Mouse (Mus musculus): ENCODE results near the gene Prss57. TPM values are rescaled to one million over a fixed set of nuclear protein-coding genes. Genes with fewer than 3 reads are reported as not detected.

The Prss57 gene
- not detected in 2 replicates for polyA plus RNA-seq (2016; fragmentation: Nextera tagmentation; extraction: Ambion mirVana)

DNA sequence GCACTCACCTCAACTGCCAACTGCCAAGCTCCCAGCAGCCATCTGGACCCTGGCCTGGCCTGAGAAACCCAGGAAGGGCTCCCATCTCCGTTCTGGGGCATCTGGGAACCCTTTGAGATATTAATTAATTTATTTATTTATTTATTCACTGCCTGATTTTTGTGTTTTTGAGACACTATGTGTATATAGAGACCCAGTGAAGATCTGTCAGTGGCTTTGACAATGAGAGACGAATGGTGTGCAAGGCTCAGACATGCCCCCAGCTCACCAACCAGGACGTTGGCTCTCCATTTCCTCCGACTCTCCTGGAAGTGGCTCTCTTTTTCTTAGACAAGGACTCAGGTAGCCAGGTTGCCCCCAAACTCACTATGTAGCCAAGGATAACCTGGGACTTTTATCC lies at the start of gene Prss57:
Gene Prss57 (minus strand): TSS at position 101 of the 400 bp plus-strand sequence.
- Histone ChIP-seq H3K27ac (no peak within 1 kb of the TSS), H3K4me2 (no peak within 1 kb of the TSS), H3K4me1 (replicated peaks) (peaks cover 15% of the 10 kb centered on the region), H3K4me3 (replicated peaks) (no peak within 1 kb of the TSS), H3K9me3 (0 out of 2 replicates have a peak, but pooled peaks cover 3% of the 10 kb centered on the region), H3K36me3 (peaks cover 3% of the 10 kb centered on the region; the same call in 1 of the 2 replicates), H3K9ac (replicated peaks) (no peak within 1 kb of the TSS), H3K27me3 (peaks cover 6% of the 10 kb centered on the region; the same call in 1 of the 2 replicates)
- ATAC-seq (ENCODE audit: insufficient number of reproducible peaks, insufficient read depth, low FRiP score, low TSS enrichment, low read depth): no peak
- WGBS: 85% methylated on average over 4 of the region's 4 CpGs

DNA sequence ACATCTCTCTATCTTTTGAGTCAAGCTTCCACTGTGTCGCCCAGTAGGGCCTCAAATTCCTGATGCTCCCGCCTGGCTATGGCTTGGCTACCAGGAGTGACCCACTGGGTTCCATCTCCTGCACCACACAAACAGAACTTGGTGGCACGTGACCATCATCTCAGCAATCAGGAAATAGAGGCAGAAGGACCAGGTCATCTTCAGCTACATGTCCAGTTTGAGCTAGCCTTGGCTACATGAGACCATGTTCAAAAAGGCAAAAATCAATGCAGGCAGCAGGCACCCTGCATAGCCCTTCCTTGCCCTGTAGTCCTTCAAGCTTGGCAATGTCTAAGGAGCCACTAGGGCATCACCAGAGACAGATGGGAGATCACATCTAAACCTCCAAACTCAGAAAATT lies 49.3 kb upstream of the Prss57 start:
- H3K9me3 ChIP-seq: 0 out of 2 replicates have a peak, but pooled peaks cover 5% of the 10 kb centered on the region
- no peak for ATAC-seq (ENCODE audit: insufficient number of reproducible peaks, insufficient read depth, low FRiP score, low TSS enrichment, low read depth)
- H3K27ac ChIP-seq: peak overlapping the region; percentile 95
- no peaks in the 10 kb centered on the region for H3K36me3 ChIP-seq
- no peaks in the 10 kb centered on the region for H3K27me3 ChIP-seq
- H3K9ac ChIP-seq (replicated peaks): no peak overlapping the region
- H3K4me2 ChIP-seq: peak overlapping the region; percentile 63
- H3K4me1 ChIP-seq (replicated peaks): peaks cover 23% of the 10 kb centered on the region
- WGBS: 83% methylated on average over 3 of the region's 3 CpGs
- H3K4me3 ChIP-seq (replicated peaks): peak overlapping the region; percentile 38; the same call in 1 of the 2 replicates

DNA sequence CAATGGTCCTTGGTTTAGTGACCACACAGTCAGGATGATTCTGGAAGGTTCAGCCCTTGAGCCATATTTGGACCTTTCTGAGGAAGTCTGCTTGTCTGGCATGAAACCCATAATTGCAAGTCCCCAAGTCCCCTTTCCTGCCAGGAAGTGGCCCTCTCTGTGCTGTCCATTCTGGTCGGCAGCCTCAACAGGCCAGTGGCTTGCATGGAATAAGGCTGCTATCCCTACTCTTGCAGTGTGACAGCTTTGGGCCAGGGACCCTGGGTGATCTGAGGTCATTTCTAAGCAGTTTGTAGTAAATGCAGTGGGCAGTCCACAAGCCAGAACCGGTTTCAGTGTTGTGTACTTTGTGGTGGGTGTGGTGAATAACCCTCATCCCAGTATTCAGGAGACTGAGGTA lies 47.4 kb upstream of the Prss57 start:
- H3K27ac ChIP-seq: no peak overlapping the region
- no peak overlapping the region for H3K4me3 ChIP-seq (replicated peaks)
- 0 out of 2 replicates have a peak, but pooled peaks cover 5% of the 10 kb centered on the region for H3K9me3 ChIP-seq
- no peak overlapping the region for H3K9ac ChIP-seq (replicated peaks)
- H3K4me2 ChIP-seq: no peak overlapping the region
- H3K4me1 ChIP-seq (replicated peaks): peaks cover 12% of the 10 kb centered on the region
- no peak for ATAC-seq (ENCODE audit: insufficient number of reproducible peaks, insufficient read depth, low FRiP score, low TSS enrichment, low read depth)
- WGBS: 60% methylated on average over 2 of the region's 2 CpGs
- no peaks in the 10 kb centered on the region for H3K27me3 ChIP-seq
- H3K36me3 ChIP-seq: no peaks in the 10 kb centered on the region

DNA sequence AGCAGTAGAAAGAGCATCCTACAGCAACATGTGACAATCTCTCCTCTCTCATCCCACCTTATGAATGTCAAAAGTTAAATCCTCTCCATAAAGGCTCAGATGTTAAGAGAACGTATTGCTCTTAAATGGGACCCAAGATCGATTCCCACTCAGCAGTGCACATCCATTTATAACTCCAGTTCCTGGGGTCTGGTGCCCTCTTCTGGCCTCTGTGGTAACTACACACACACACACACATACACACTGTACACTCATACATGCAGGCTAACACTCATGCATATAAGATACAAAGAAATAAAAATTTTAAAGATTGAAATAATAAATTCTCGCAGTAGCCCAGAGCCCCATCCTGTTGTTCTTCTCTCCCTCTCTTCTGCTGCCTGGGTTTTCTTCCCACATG lies 46.2 kb upstream of the Prss57 start:
- ATAC-seq (ENCODE audit: insufficient number of reproducible peaks, insufficient read depth, low FRiP score, low TSS enrichment, low read depth): no peak
- peaks cover 12% of the 10 kb centered on the region for H3K4me1 ChIP-seq (replicated peaks)
- no peaks in the 10 kb centered on the region for H3K36me3 ChIP-seq
- no peak overlapping the region for H3K9ac ChIP-seq (replicated peaks)
- H3K9me3 ChIP-seq: 0 out of 2 replicates have a peak, but pooled peaks cover 5% of the 10 kb centered on the region
- whole genome bisulfite sequencing: 98% methylated on average over 3 of the region's 3 CpGs
- H3K4me3 ChIP-seq (replicated peaks): no peak overlapping the region
- no peak overlapping the region for H3K27ac ChIP-seq
- H3K4me2 ChIP-seq: no peak overlapping the region
- H3K27me3 ChIP-seq: no peaks in the 10 kb centered on the region

DNA sequence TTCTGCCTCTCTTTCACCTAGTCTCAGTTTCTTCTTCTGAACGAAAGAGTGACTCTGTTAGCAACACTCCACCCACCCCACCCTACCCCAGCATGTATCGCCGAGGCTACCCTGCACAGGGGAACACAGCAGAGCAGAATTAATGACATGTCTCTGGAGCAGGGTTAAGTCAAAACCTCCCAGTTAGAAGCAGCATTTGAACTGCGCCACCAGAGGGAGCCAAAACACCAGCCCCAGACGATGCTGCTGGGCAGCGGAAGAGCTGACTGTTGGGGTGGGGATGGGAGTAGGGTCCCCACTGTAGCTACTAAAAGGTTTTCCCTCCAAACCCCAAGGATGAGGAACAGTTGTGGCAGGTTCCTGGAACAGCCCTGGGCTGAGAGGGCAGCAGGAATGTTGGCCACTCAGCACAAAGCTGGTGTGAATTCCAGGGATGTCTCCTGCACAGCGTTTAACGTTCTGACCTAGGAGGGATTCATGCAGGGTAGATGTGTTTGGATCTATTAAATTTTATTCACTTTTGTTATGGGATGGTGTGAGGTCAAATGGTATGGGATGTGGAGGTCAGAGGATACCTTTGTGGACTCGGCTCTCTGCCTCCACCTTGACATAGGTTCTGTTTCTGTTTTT lies 44.1 kb upstream of the Prss57 start:
- WGBS: 24% methylated on average over 9 of the region's 9 CpGs
- ATAC-seq (ENCODE audit: insufficient number of reproducible peaks, insufficient read depth, low FRiP score, low TSS enrichment, low read depth): peak; percentile 49; the same call in 1 of the 2 replicates
- H3K9ac ChIP-seq (replicated peaks): 0 out of 2 replicates have a peak overlapping the region, but pooled peaks have one; percentile 27
- H3K27me3 ChIP-seq: no peaks in the 10 kb centered on the region
- no peak overlapping the region for H3K4me2 ChIP-seq
- 0 out of 2 replicates have a peak, but pooled peaks cover 5% of the 10 kb centered on the region for H3K4me1 ChIP-seq (replicated peaks)
- 0 out of 2 replicates have a peak, but pooled peaks cover 5% of the 10 kb centered on the region for H3K9me3 ChIP-seq
- no peak overlapping the region for H3K4me3 ChIP-seq (replicated peaks)
- no peak overlapping the region for H3K27ac ChIP-seq
- no peaks in the 10 kb centered on the region for H3K36me3 ChIP-seq

DNA sequence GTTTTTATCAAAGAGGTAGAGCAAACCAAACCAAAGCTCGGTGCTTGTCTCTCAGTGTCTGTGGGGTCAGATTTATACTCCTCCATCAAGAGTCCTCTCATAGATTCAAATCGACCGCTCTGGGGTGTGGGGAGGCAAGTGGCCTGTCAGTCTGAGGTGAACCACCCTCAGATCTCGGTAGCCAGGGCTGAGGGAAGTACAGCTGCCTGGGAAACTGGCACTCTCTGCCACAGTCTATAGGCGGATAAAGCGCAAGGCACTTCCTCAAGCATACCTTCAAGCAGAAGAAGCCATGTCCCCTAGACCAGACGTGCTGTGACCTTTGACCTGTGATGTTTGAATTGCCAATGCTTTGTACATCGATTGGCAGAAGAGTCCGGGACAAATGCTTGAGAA lies 42.0 kb upstream of the Prss57 start:
- 74% methylated on average over 9 of the region's 9 CpGs for WGBS
- Histone ChIP-seq H3K9me3 (0 out of 2 replicates have a peak, but pooled peaks cover 5% of the 10 kb centered on the region), H3K27me3 (no peaks in the 10 kb centered on the region), H3K4me1 (replicated peaks) (0 out of 2 replicates have a peak, but pooled peaks cover 5% of the 10 kb centered on the region), H3K4me2 (no peak overlapping the region), H3K36me3 (no peaks in the 10 kb centered on the region), H3K27ac (no peak overlapping the region), H3K9ac (replicated peaks) (no peak overlapping the region), H3K4me3 (replicated peaks) (no peak overlapping the region)
- no peak for ATAC-seq (ENCODE audit: insufficient number of reproducible peaks, insufficient read depth, low FRiP score, low TSS enrichment, low read depth)

DNA sequence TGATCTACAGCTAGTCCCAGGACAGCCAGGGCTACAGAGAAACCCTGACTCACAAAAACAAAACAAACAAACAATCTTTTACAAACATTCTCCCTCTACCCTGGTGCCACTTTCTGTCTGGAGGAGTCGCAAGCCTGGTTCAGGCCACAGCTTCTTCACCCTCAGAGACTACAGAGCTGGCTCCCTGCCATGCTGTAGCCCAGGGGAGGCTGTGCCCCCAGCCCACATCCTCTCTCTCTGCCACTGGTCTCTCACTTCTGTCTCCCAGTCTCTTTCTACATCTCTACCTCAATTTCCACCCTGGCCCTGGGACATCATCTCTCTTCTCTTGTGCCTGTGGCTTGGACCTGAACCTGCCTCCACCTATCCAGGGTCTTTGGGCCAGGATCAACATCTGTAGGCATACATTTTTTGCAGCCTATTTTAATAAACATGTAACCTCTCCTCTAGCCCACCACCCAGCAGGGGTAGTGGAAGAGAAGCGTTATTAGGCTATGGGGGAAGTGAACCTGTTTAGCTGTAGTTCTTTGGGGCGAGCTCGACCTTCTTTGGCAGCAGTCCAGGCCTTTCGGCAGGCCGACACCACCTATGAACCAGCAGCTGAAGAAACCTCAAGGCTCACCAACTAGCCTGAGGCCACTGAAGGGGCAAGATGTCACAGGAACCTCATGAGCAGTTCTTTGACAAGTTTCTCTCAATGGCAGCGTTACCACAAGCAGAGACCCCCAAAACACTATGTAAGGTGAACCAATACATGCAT lies 41.4 kb upstream of the Prss57 start:
- no peak overlapping the region for H3K4me2 ChIP-seq
- no peak for ATAC-seq (ENCODE audit: insufficient number of reproducible peaks, insufficient read depth, low FRiP score, low TSS enrichment, low read depth)
- no peak overlapping the region for H3K9ac ChIP-seq (replicated peaks)
- H3K27me3 ChIP-seq: no peaks in the 10 kb centered on the region
- no peak overlapping the region for H3K4me3 ChIP-seq (replicated peaks)
- no peak overlapping the region for H3K27ac ChIP-seq
- 0 out of 2 replicates have a peak, but pooled peaks cover 5% of the 10 kb centered on the region for H3K9me3 ChIP-seq
- 75% methylated on average over 7 of the region's 7 CpGs for WGBS
- H3K4me1 ChIP-seq (replicated peaks): 0 out of 2 replicates have a peak, but pooled peaks cover 5% of the 10 kb centered on the region
- no peaks in the 10 kb centered on the region for H3K36me3 ChIP-seq

DNA sequence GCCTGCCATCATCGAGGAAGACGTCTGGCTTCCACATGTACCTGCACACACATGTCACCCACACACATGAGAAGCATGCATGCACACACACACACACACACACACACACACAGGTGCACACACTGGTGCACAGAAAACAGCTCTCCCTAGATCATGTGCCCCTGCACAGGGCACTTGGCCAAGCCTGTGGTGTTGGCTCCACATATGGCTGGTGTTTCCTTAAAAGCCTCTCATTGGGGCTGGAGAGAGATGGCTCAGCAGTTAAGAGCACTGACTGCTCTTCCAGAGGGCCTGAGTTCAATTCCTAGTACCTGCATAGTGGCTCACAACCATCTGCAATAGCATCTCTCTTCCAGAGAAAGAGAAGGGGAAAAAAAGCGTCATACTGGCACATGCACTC lies 40.8 kb upstream of the Prss57 start:
- Histone ChIP-seq H3K36me3 (no peaks in the 10 kb centered on the region), H3K27ac (no peak overlapping the region), H3K9ac (replicated peaks) (no peak overlapping the region), H3K27me3 (no peaks in the 10 kb centered on the region), H3K4me2 (no peak overlapping the region), H3K9me3 (no peaks in the 10 kb centered on the region), H3K4me3 (replicated peaks) (no peak overlapping the region), H3K4me1 (replicated peaks) (0 out of 2 replicates have a peak, but pooled peaks cover 5% of the 10 kb centered on the region)
- 86% methylated on average over 3 of the region's 3 CpGs for WGBS
- no peak for ATAC-seq (ENCODE audit: insufficient number of reproducible peaks, insufficient read depth, low FRiP score, low TSS enrichment, low read depth)

DNA sequence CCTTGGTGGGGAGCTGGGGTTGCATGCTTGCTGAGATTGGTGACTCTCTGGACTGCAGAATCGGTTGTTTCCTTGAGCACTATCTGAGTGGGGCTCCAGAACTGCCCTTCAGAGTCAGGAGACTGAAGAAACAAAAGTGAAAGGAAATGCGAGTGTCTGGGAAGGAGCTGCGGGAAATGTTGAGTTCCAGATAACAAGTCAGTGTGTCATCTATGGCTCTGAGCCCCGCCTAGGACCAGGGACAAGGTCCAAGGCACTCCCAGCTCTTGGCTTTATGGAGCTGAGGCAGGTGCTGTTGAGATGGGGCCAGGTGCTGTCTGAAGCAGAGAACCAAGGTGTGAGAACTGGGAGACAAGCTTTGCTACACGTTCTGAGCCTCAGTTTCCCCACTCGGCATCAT lies 33.7 kb upstream of the Prss57 start:
- 76% methylated on average over 6 of the region's 6 CpGs for WGBS
- no peak for ATAC-seq (ENCODE audit: insufficient number of reproducible peaks, insufficient read depth, low FRiP score, low TSS enrichment, low read depth)
- H3K27me3 ChIP-seq: no peaks in the 10 kb centered on the region
- H3K4me3 ChIP-seq (replicated peaks): no peak overlapping the region
- H3K9ac ChIP-seq (replicated peaks): no peak overlapping the region
- H3K4me1 ChIP-seq (replicated peaks): peaks cover 21% of the 10 kb centered on the region
- peaks cover 14% of the 10 kb centered on the region for H3K36me3 ChIP-seq
- H3K27ac ChIP-seq: no peak overlapping the region
- no peaks in the 10 kb centered on the region for H3K9me3 ChIP-seq
- H3K4me2 ChIP-seq: no peak overlapping the region

DNA sequence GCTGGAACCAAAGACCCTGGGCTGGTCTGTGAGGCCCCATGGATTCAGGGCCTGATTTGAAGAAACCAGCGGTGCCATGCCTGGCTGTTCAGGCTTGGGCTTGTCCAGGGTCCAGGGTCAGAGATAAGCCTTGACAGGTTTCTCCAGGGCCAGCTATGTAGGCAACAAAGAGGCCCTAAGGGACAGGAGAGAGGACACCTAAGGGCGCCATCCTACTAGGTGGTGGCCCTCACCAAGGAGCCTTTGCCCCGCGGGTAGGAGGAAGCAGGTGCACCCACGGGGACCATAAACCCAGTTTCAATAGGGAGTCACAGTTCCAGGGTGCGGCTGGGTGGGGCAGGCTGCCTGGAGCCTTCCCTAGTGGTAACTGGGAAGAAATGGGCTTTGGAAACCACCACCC lies 32.2 kb upstream of the Prss57 start:
- no peak for ATAC-seq (ENCODE audit: insufficient number of reproducible peaks, insufficient read depth, low FRiP score, low TSS enrichment, low read depth)
- no peaks in the 10 kb centered on the region for H3K9me3 ChIP-seq
- no peak overlapping the region for H3K27ac ChIP-seq
- WGBS: 65% methylated on average over 6 of the region's 6 CpGs
- H3K4me1 ChIP-seq (replicated peaks): peaks cover 21% of the 10 kb centered on the region
- no peaks in the 10 kb centered on the region for H3K27me3 ChIP-seq
- no peak overlapping the region for H3K4me3 ChIP-seq (replicated peaks)
- H3K9ac ChIP-seq (replicated peaks): no peak overlapping the region
- peaks cover 28% of the 10 kb centered on the region for H3K36me3 ChIP-seq
- peak overlapping the region; percentile 33; the same call in 1 of the 2 replicates for H3K4me2 ChIP-seq

DNA sequence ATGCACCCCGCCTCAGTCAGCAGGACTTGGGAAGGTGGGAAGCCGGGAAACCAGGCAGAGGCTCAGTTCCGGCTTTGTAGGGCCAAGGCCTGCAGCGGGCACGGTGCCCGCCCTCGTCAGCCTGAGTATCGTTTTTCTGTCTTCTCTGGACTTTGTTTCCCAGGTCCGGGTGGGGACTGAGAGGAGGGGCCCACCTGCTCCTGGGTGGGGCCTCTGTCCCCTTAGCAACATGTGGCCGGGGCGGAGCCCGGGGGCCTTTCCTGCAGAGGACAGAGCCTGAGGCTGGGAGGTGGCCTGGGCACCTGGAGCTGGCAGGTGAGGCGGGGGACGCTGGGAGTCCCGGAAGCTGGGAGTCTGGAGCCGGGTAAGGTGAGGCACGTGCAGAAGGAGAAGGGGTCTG lies 31.6 kb upstream of the Prss57 start:
- peak overlapping the region; percentile 41; the same call in 1 of the 2 replicates for H3K27ac ChIP-seq

More for the DNA sequence above, 31.6 kb upstream of the Prss57 start:
- H3K9ac ChIP-seq (replicated peaks): peak overlapping the region; percentile 37
- ATAC-seq (ENCODE audit: insufficient number of reproducible peaks, insufficient read depth, low FRiP score, low TSS enrichment, low read depth): no peak
- no peaks in the 10 kb centered on the region for H3K27me3 ChIP-seq
- H3K4me1 ChIP-seq (replicated peaks): peaks cover 21% of the 10 kb centered on the region
- no peak overlapping the region for H3K4me3 ChIP-seq (replicated peaks)
- H3K36me3 ChIP-seq: peaks cover 32% of the 10 kb centered on the region
- H3K9me3 ChIP-seq: no peaks in the 10 kb centered on the region
- peak overlapping the region; percentile 33 for H3K4me2 ChIP-seq
- 23% methylated on average over 17 of the region's 17 CpGs for WGBS
